Mouse (Mus musculus): ENCODE measurements around the gene Sez6l2. TPM values are rescaled to one million over a fixed set of nuclear protein-coding genes. Genes with fewer than 3 reads are reported as not detected.

Sez6l2 gene
- polyA plus RNA-seq, 1 experiment from 2014 or later: 1.7 TPM

- no peaks in the 10 kb centered on the region for H3K27me3 ChIP-seq (ENCODE audit: insufficient read depth, low read length)
- peak; percentile 57 for DNase-seq (ENCODE audit: low spot score)
- H3K4me2 ChIP-seq (ENCODE audit: low read length): no peak overlapping the region
These were observed 13.4 kb downstream of the Sez6l2 start for GRCm38 (mm10) chr7:126963548-126964286.

GRCm38 (mm10) chr7:126965568-126965967 is 15.2 kb downstream of the Sez6l2 start:
- no peak for TF ChIP-seq CTCF (IDR thresholded peaks at IDR 0.05; ENCODE audit: low read depth)
- no peaks in the 10 kb centered on the region for H3K27me3 ChIP-seq (ENCODE audit: insufficient read depth, low read length)
- no peak for ATAC-seq (replicated peaks; ENCODE audit: low FRiP score, low read depth)
- no peak for DNase-seq (ENCODE audit: low spot score)
- H3K9me3 ChIP-seq (replicated peaks; ENCODE audit: low read length): no peaks in the 10 kb centered on the region
- no peaks in the 10 kb centered on the region for H3K36me3 ChIP-seq (ENCODE audit: insufficient read depth, low read length)
- H3K9ac ChIP-seq (ENCODE audit: low read depth, low read length): no peak overlapping the region
- 60% methylated on average over 3 of the region's 3 CpGs for WGBS
- H3K4me3 ChIP-seq (replicated peaks; ENCODE audit: low read depth, low read length): no peak overlapping the region
- H3K4me1 ChIP-seq (replicated peaks; ENCODE audit: insufficient read depth, low read length): no peaks in the 10 kb centered on the region
- no peak overlapping the region for H3K27ac ChIP-seq
- H3K4me2 ChIP-seq (ENCODE audit: low read length): no peak overlapping the region

More at GRCm38 (mm10) chr7:126963548-126964286, 13.4 kb downstream of the Sez6l2 start:
- Histone ChIP-seq H3K4me1 (replicated peaks; ENCODE audit: insufficient read depth, low read length) (no peaks in the 10 kb centered on the region), H3K36me3 (ENCODE audit: insufficient read depth, low read length) (no peaks in the 10 kb centered on the region), H3K4me3 (replicated peaks; ENCODE audit: low read depth, low read length) (no peak overlapping the region), H3K9me3 (replicated peaks; ENCODE audit: low read length) (no peaks in the 10 kb centered on the region), H3K27ac (no peak overlapping the region), H3K9ac (ENCODE audit: low read depth, low read length) (no peak overlapping the region)
- no peak for ATAC-seq (replicated peaks; ENCODE audit: low FRiP score, low read depth)
- TF ChIP-seq CTCF (IDR thresholded peaks at IDR 0.05; ENCODE audit: low read depth): peak; percentile 77
- 25% methylated on average over 19 of the region's 19 CpGs for WGBS

- TF ChIP-seq CTCF (IDR thresholded peaks at IDR 0.05; ENCODE audit: low read depth): no peak
- Histone ChIP-seq H3K9me3 (replicated peaks; ENCODE audit: low read length) (no peaks in the 10 kb centered on the region), H3K9ac (ENCODE audit: low read depth, low read length) (no peak overlapping the region), H3K4me1 (replicated peaks; ENCODE audit: insufficient read depth, low read length) (no peaks in the 10 kb centered on the region), H3K27me3 (ENCODE audit: insufficient read depth, low read length) (no peaks in the 10 kb centered on the region), H3K4me2 (ENCODE audit: low read length) (no peak overlapping the region), H3K4me3 (replicated peaks; ENCODE audit: low read depth, low read length) (no peak overlapping the region), H3K27ac (no peak overlapping the region), H3K36me3 (ENCODE audit: insufficient read depth, low read length) (no peaks in the 10 kb centered on the region)
- ATAC-seq (replicated peaks; ENCODE audit: low FRiP score, low read depth): no peak
- 67% methylated on average over 6 of the region's 6 CpGs for WGBS
- no peak for DNase-seq (ENCODE audit: low spot score)
These were observed 17.0 kb downstream of the Sez6l2 start for GRCm38 (mm10) chr7:126967361-126967760.

GRCm38 (mm10) chr7:126975493-126975892 is 25.1 kb downstream of the Sez6l2 start:
- peaks cover 20% of the 10 kb centered on the region for H3K36me3 ChIP-seq (ENCODE audit: insufficient read depth, low read length)
- no peaks in the 10 kb centered on the region for H3K9me3 ChIP-seq (replicated peaks; ENCODE audit: low read length)
- peak overlapping the region; percentile 73 for H3K4me3 ChIP-seq (replicated peaks; ENCODE audit: low read depth, low read length)
- H3K4me2 ChIP-seq (ENCODE audit: low read length): peak overlapping the region; percentile 68
- DNase-seq (ENCODE audit: low spot score) (peak; percentile 11), ATAC-seq (replicated peaks; ENCODE audit: low FRiP score, low read depth) (0 out of 2 replicates have a peak, but pooled peaks have one; percentile 2)
- H3K9ac ChIP-seq (ENCODE audit: low read depth, low read length): peak overlapping the region; percentile 87; the same call in 1 of the 2 replicates
- TF ChIP-seq CTCF (IDR thresholded peaks at IDR 0.05; ENCODE audit: low read depth): no peak
- 0 out of 2 replicates have a peak, but pooled peaks cover 4% of the 10 kb centered on the region for H3K4me1 ChIP-seq (replicated peaks; ENCODE audit: insufficient read depth, low read length)
- WGBS: 12% methylated on average over 8 of the region's 8 CpGs
- no peaks in the 10 kb centered on the region for H3K27me3 ChIP-seq (ENCODE audit: insufficient read depth, low read length)
- peak overlapping the region; percentile 95 for H3K27ac ChIP-seq

GRCm38 (mm10) chr7:126975893-126975949 is 25.4 kb downstream of the Sez6l2 start, which contains the start of gene Cdipt:
Gene Cdipt (plus strand): TSS chr7:126975914.
- DNase-seq (ENCODE audit: low spot score) (no peak), ATAC-seq (replicated peaks; ENCODE audit: low FRiP score, low read depth) (no peak)
- Histone ChIP-seq H3K4me3 (replicated peaks; ENCODE audit: low read depth, low read length) (peak within 1 kb of the TSS; percentile 73), H3K27me3 (ENCODE audit: insufficient read depth, low read length) (no peaks in the 10 kb centered on the region), H3K9ac (ENCODE audit: low read depth, low read length) (peak within 1 kb of the TSS; percentile 87), H3K4me1 (replicated peaks; ENCODE audit: insufficient read depth, low read length) (0 out of 2 replicates have a peak, but pooled peaks cover 4% of the 10 kb centered on the region), H3K4me2 (ENCODE audit: low read length) (peak within 1 kb of the TSS; percentile 68), H3K27ac (peak within 1 kb of the TSS; percentile 95), H3K9me3 (replicated peaks; ENCODE audit: low read length) (no peaks in the 10 kb centered on the region), H3K36me3 (ENCODE audit: insufficient read depth, low read length) (peaks cover 20% of the 10 kb centered on the region)
- 0% methylated on average over 1 of the region's 1 CpGs for WGBS
- no peak for TF ChIP-seq CTCF (IDR thresholded peaks at IDR 0.05; ENCODE audit: low read depth)

GRCm38 (mm10) chr7:126975950-126976866 is 25.8 kb downstream of the Sez6l2 start, which contains the start of gene Cdiptos:
Gene Cdiptos (minus strand): TSS chr7:126976098.
- Histone ChIP-seq H3K4me3 (replicated peaks; ENCODE audit: low read depth, low read length) (peak within 1 kb of the TSS; percentile 73), H3K9me3 (replicated peaks; ENCODE audit: low read length) (no peaks in the 10 kb centered on the region), H3K9ac (ENCODE audit: low read depth, low read length) (peak within 1 kb of the TSS; percentile 87), H3K36me3 (ENCODE audit: insufficient read depth, low read length) (peaks cover 20% of the 10 kb centered on the region), H3K4me1 (replicated peaks; ENCODE audit: insufficient read depth, low read length) (0 out of 2 replicates have a peak, but pooled peaks cover 4% of the 10 kb centered on the region), H3K27ac (peak within 1 kb of the TSS; percentile 95), H3K27me3 (ENCODE audit: insufficient read depth, low read length) (no peaks in the 10 kb centered on the region), H3K4me2 (ENCODE audit: low read length) (peak within 1 kb of the TSS; percentile 68)
- peak; percentile 98 for DNase-seq (ENCODE audit: low spot score)
- WGBS: under 1% methylated on average over 55 of the region's 55 CpGs
- TF ChIP-seq CTCF (IDR thresholded peaks at IDR 0.05; ENCODE audit: low read depth): peak; percentile 100
- ATAC-seq (replicated peaks; ENCODE audit: low FRiP score, low read depth): peak; percentile 95
